Mouse (Mus musculus): ENCODE data around the gene Alg12. TPM values are rescaled to one million over a fixed set of nuclear protein-coding genes. Genes with fewer than 3 reads are reported as not detected.

Gene Alg12
- polyA plus RNA-seq (2017; shearing (Covaris generic)) = 8.5 TPM

GRCm38 (mm10) chr15:88819026-88819905 is at the start of gene Alg12, which contains the start of gene Creld2:
TSS of gene Alg12 (minus strand) at chr15:88819318.
TSS of gene Creld2 (plus strand) at chr15:88819646.

DNA sequence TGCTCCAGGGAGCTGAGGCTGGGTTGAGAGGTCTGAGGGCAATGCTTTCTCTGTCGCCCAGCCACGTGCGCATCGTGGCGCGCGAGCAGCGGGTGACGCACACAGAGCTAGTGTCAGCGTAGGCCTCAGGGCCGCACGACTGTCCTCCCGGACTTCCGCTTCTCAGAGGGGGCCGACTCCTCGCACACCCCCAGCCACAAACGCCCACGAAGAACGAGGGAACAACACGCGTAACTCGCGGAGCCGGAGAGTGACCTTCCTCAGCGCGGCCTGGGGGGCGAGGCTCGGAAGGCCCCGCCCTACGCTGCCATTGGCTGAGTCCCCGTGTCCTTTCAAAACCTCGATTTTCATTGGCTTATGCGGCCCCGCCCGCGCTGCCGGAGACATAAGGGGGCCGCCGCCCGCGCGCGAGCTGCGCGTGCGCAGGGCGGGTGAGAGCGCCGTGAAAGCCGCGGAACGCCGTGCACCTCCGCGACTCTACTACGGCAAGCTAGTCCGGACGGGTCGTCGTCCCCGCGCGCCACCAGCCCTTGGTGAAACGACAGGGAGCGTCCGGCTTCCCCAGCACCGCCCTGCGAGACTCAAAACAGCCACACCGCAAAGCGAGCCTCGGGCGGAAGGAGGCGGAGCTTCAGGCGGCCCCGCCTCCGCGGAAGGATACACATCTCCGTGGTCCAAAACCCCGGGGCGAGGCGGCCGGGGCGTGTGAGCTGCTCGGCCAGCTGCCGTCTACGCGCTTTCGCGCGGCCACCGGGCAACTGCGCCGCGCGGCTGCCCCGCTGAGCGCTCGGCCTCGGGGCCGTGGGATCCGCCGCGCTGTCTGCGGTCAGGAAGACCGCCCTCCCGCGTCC is 42.9 kb upstream of the Alg12 start, which contains the start of gene Pim3:
Gene Pim3 (plus strand): TSS at position 415 of the 851 bp plus-strand sequence.

Other genes with a start within 250 kb of the Alg12 start
- not detected for gene Zdhhc25, start 219.0 kb downstream of the Alg12 start, polyA plus RNA-seq (2017; shearing (Covaris generic))
- gene Brd1, start 85.1 kb downstream of the Alg12 start, polyA plus RNA-seq (2017; shearing (Covaris generic)) = 87.2 TPM
- gene Zbed4, start 67.7 kb downstream of the Alg12 start, polyA plus RNA-seq (2017; shearing (Covaris generic)) = 4.7 TPM
- 27.6 TPM for gene Creld2, start 328 bp upstream of the Alg12 start, polyA plus RNA-seq (2017; shearing (Covaris generic))
- gene Pim3, start 42.9 kb upstream of the Alg12 start, polyA plus RNA-seq (2017; shearing (Covaris generic)) = 91.6 TPM
- gene Ttll8, start 135.1 kb upstream of the Alg12 start, polyA plus RNA-seq (2017; shearing (Covaris generic)) = not detected
- gene Mlc1, start 159.7 kb upstream of the Alg12 start, polyA plus RNA-seq (2017; shearing (Covaris generic)) = not detected
- gene Mov10l1, start 163.6 kb upstream of the Alg12 start, polyA plus RNA-seq (2017; shearing (Covaris generic)) = not detected
- gene Panx2, start 240.4 kb upstream of the Alg12 start, polyA plus RNA-seq (2017; shearing (Covaris generic)) = not detected